Mouse (Mus musculus) liver, embryonic 13.5 days (tissue): ENCODE measurements around the gene Pask. TPM values are rescaled to one million over a fixed set of nuclear protein-coding genes. Genes with fewer than 3 reads are reported as not detected.

Experiments used
- ATAC-seq: fragments of 200-750 bp; cut with Nextera tagmentation; 2 replicates; pipeline ENCODE4 v1.8.0; 2017; ENCODE audit warnings: low read depth, mild to moderate bottlenecking, moderate number of reproducible peaks, moderate library complexity
- DNase-seq: peaks from one replicate; pipeline ENCODE4 v3.0.0; 2022
- H3K27ac ChIP-seq: fragments of 300-500 bp; sonication (generic); 2 replicates; pipeline ENCODE4 v1.5.1; 2015; ENCODE audit warnings: moderate library complexity, mild to moderate bottlenecking, inconsistent platforms
- H3K27me3 ChIP-seq: fragments of 300-500 bp; sonication (generic); 2 replicates; pipeline ENCODE4 v1.6.1; 2015; ENCODE audit warnings: mild to moderate bottlenecking, inconsistent platforms
- H3K36me3 ChIP-seq: fragments of 300-500 bp; sonication (generic); 2 replicates; pipeline ENCODE4 v1.6.1; 2015; ENCODE audit warnings: mild to moderate bottlenecking, inconsistent platforms
- H3K4me1 ChIP-seq: fragments of 300-500 bp; sonication (generic); replicated peaks from 2 replicates; pipeline ENCODE4 v1.6.1; 2015; ENCODE audit warnings: inconsistent platforms
- H3K4me2 ChIP-seq: fragments of 300-500 bp; sonication (generic); 2 replicates; pipeline ENCODE4 v1.6.1; 2015; ENCODE audit warnings: inconsistent platforms, mild to moderate bottlenecking, moderate library complexity
- H3K4me3 ChIP-seq: fragments of 300-500 bp; sonication (generic); replicated peaks from 2 replicates; pipeline ENCODE4 v1.5.1; 2015; ENCODE audit warnings: mild to moderate bottlenecking, inconsistent platforms
- H3K9ac ChIP-seq: fragments of 300-500 bp; sonication (generic); 2 replicates; pipeline ENCODE4 v1.6.1; 2015; ENCODE audit warnings: mild to moderate bottlenecking, inconsistent platforms
- H3K9me3 ChIP-seq: fragments of 300-500 bp; sonication (generic); replicated peaks from 2 replicates; pipeline ENCODE4 v1.6.1; 2016; ENCODE audit warnings: inconsistent platforms
- WGBS: fragments of 180-500 bp; shearing (Covaris S2); methylation state at CpG from one replicate; pipeline ENCODE4 v1.1.7; 2015; ENCODE audit not compliant: insufficient replicate concordance; 5-methylcytosine and 5-hydroxymethylcytosine counted together
- microRNA-seq: library from miRNA; unstranded; fragments of <30 nt; microRNA quantifications from one replicate; pipeline ENCODE4, GENCODE M21; 2016
- polyA plus RNA-seq: library from polyadenylated mRNA; unstranded; fragments of >200 nt; fragmentation: Nextera tagmentation; extraction: Ambion mirVana; gene quantifications from 2 replicates; pipeline ENCODE4 v1.2.1, GENCODE M21; 2015

The Pask gene
- polyA plus RNA-seq, 1 experiment from 2014 or later, result 6.6 TPM

DNA sequence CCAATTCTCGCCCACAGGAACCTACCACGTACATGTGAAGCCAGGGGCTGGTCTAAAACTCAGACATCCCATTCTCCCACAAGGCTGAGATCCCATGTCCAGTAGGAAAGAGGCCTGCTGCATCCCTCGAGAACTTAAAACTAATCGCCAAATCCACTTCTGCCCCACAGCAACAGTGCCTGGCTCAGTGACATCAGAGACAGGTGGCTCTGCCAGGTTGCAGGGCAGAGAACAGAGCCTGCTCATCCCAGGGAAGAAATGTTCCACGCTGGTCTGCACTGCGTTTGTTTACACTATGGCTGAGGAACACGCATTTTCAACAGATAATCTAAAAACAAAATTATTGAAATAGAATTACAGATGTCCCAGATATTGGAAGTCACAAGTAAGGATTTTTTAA, 66.2 kb downstream of the Pask start:
- no peak overlapping the region for H3K27ac ChIP-seq
- H3K9me3 ChIP-seq, result no peaks in the 10 kb centered on the region
- DNase-seq (no peak), ATAC-seq (no peak)
- H3K36me3 ChIP-seq, result no peaks in the 10 kb centered on the region
- H3K27me3 ChIP-seq, result no peaks in the 10 kb centered on the region
- no peak overlapping the region for H3K9ac ChIP-seq
- no peak overlapping the region for H3K4me2 ChIP-seq
- no peak overlapping the region for H3K4me3 ChIP-seq
- WGBS, result 60% methylated on average over 7 of the region's 7 CpGs
- no peaks in the 10 kb centered on the region for H3K4me1 ChIP-seq

DNA sequence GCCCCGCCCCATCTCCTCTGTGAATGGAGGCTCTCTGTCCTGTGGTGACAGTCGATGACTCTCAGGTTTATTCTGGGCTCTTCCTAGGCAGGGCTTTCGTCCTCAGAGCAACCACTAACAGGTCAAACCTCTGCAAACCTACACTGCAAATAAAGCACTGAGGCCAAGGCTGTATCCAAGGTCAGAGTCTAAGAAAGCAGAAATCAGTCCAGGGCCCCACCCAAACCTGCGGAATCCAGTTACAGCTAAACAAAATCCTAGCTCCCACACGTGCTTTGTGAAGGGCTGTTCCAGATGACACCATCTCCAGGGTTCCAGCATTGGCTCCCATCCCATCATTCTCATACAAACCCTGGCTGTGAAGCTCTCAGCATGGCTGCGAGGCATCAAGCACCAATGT, 67.7 kb downstream of the Pask start:
- no peak overlapping the region for H3K4me3 ChIP-seq
- no peaks in the 10 kb centered on the region for H3K36me3 ChIP-seq
- peaks cover 3% of the 10 kb centered on the region; the same call in 1 of the 2 replicates for H3K27me3 ChIP-seq
- WGBS, result 59% methylated on average over 6 of the region's 6 CpGs
- H3K27ac ChIP-seq, result no peak overlapping the region
- DNase-seq (no peak), ATAC-seq (no peak)
- no peak overlapping the region for H3K4me2 ChIP-seq
- no peaks in the 10 kb centered on the region for H3K4me1 ChIP-seq
- no peaks in the 10 kb centered on the region for H3K9me3 ChIP-seq
- no peak overlapping the region for H3K9ac ChIP-seq

DNA sequence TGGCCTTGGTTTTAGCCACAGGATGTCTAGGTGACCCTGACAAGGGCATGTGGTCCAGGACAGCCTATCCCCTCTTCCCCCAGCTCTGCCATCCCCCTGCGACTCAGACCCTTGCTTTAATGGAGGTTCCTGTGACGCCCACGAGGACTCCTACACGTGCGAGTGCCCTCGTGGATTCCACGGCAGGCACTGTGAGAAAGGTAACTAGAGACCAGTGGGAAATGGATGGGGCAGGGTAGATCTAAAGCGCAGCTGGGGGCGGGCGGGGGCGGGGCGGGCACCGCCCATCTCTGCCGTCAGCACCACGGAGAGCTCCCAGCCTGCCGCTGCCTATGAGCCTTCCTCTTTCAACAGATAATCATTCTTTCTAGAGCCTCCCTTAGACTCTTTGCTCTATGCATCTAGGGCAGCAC, 70.9 kb downstream of the Pask start:
- H3K9me3 ChIP-seq, result no peaks in the 10 kb centered on the region
- H3K4me3 ChIP-seq, result no peak overlapping the region
- no peak overlapping the region for H3K9ac ChIP-seq
- DNase-seq, result no peak
- H3K4me1 ChIP-seq, result no peaks in the 10 kb centered on the region
- no peak overlapping the region for H3K27ac ChIP-seq
- peaks cover 3% of the 10 kb centered on the region; the same call in 1 of the 2 replicates for H3K27me3 ChIP-seq
- no peak overlapping the region for H3K4me2 ChIP-seq
- no peaks in the 10 kb centered on the region for H3K36me3 ChIP-seq
- ATAC-seq, result no peak
- 2% methylated on average over 16 of the region's 16 CpGs for WGBS

DNA sequence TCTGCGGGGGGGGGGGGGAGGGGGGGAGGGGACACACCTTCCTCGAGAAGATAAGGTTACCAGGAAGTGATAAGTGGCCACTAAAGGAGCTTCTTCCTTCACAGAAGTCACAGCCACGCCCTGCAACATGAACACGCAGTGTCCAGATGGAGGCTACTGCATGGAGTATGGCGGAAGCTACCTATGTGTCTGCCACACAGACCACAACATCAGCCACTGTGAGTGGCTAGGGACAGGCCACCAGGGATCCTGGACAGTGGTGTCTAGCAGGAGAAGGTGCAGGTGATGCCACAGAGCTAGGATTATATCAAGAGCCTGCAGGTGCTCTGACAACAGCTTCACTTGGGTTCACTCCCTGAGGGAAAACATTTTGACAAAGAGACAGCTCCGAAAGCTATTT, 71.5 kb downstream of the Pask start:
- DNase-seq, result no peak
- Histone ChIP-seq H3K27ac (no peak overlapping the region), H3K4me1 (no peaks in the 10 kb centered on the region), H3K27me3 (peaks cover 3% of the 10 kb centered on the region; the same call in 1 of the 2 replicates), H3K4me3 (no peak overlapping the region), H3K4me2 (no peak overlapping the region), H3K9ac (no peak overlapping the region), H3K36me3 (no peaks in the 10 kb centered on the region), H3K9me3 (no peaks in the 10 kb centered on the region)
- 50% methylated on average over 6 of the region's 6 CpGs for WGBS
- ATAC-seq, result no peak

DNA sequence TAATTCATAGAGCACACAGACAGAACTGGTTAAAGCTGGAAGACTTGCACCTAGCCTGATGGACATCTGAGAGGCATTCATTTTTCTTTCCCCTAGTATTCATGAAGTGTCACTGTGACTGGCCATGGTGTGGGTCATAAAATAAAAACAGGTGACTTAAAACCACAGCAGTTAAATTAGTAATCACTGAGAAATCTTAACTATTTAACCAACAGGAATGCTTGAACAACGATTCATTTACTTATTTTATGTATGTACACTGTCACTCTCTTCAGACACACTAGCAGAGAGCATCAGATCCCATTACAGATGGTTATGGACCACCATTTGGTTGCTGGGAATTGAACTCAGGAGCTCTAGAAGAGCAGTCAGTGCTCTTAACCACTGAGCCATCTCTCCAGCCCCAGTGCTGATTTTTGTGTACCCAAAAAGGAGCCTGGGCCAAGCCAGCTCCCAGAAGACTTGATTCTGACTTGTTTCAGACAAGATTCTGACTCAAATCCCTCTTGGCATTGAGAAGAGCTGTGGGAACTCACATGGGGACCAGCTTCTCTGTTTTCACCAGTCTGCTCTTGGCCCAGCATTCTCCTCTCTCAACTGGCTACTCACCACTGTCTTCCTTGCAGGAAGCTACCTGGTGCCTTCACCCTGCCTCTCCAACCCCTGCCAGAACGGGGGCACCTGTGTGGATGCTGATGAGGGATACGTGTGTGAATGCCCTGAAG, 72.6 kb downstream of the Pask start:
- WGBS, result 43% methylated on average over 3 of the region's 3 CpGs
- peaks cover 3% of the 10 kb centered on the region; the same call in 1 of the 2 replicates for H3K27me3 ChIP-seq
- no peaks in the 10 kb centered on the region for H3K9me3 ChIP-seq
- H3K4me2 ChIP-seq, result no peak overlapping the region
- DNase-seq (no peak), ATAC-seq (no peak)
- H3K36me3 ChIP-seq, result no peaks in the 10 kb centered on the region
- no peaks in the 10 kb centered on the region for H3K4me1 ChIP-seq
- H3K27ac ChIP-seq, result no peak overlapping the region
- H3K4me3 ChIP-seq, result no peak overlapping the region
- no peak overlapping the region for H3K9ac ChIP-seq

DNA sequence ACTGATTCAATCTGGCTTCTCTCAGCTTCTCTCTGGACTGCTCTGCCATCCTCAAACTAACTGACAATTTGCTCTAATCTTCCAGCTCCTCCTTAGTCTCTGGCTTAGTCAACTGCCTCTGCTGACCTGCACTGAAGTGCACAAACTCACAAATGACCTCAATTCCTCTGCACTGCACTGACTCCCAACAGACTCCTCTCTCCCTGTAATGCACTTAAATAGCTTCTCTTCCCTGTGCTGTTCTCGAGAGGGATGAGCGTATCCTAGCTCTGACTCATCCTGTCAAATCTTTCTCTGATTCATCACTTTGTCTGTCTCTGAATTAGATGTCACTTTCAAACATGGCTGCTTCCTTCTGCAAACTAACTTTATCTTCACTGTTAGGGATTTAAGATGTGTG, 75.0 kb downstream of the Pask start:
- WGBS, result 65% methylated on average over 2 of the region's 2 CpGs
- H3K36me3 ChIP-seq, result no peaks in the 10 kb centered on the region
- no peak overlapping the region for H3K4me3 ChIP-seq
- H3K4me2 ChIP-seq, result no peak overlapping the region
- H3K27me3 ChIP-seq, result peaks cover 3% of the 10 kb centered on the region; the same call in 1 of the 2 replicates
- H3K9ac ChIP-seq, result no peak overlapping the region
- no peaks in the 10 kb centered on the region for H3K9me3 ChIP-seq
- DNase-seq, result no peak
- H3K4me1 ChIP-seq, result no peaks in the 10 kb centered on the region
- no peak for ATAC-seq
- no peak overlapping the region for H3K27ac ChIP-seq

DNA sequence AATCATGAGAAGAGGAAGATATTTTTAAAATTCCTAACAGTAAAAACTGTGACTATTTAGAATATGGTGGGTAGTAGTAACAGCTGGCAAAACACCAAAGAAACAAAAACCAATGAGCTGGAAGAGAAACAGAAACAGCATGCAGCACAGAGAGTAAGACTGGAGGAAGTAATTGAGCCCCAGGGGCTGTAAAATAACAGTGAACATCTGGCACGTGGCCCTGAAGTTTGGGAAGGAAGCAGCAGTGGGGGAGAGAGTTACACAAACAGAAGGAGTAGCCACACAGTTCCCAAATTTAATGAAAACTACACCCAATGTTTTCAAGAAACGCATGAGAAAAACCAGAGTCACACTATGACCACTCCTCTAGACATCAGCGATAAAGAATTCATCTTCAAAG, 76.1 kb downstream of the Pask start:
- Histone ChIP-seq H3K4me3 (no peak overlapping the region), H3K4me2 (no peak overlapping the region), H3K27ac (no peak overlapping the region), H3K9me3 (no peaks in the 10 kb centered on the region), H3K36me3 (no peaks in the 10 kb centered on the region), H3K27me3 (peaks cover 3% of the 10 kb centered on the region; the same call in 1 of the 2 replicates), H3K4me1 (no peaks in the 10 kb centered on the region), H3K9ac (no peak overlapping the region)
- no peak for DNase-seq
- no peak for ATAC-seq
- whole genome bisulfite sequencing, result 31% methylated on average over 3 of the region's 3 CpGs

Small RNA genes within 50 kb of the gene (microRNA-seq; reads per million reads assigned to microRNA genes)
- not detected for gene Mir6345
- gene Mir6901, result not detected
- not detected for gene Mir6902

Other genes with a start within 250 kb of the Pask start
- gene Kif1a, start 241.5 kb downstream of the Pask start, polyA plus RNA-seq, result 0.35 and 0.61 TPM in 2 replicates
- gene Agxt, start 208.2 kb downstream of the Pask start, polyA plus RNA-seq, result 4.3 and 4.7 TPM in 2 replicates
- 0.09 and 0.10 TPM in 2 replicates for gene 2310007B03Rik, start 182.5 kb downstream of the Pask start, polyA plus RNA-seq
- gene Crocc2, start 174.8 kb downstream of the Pask start, polyA plus RNA-seq, result not detected in 2 replicates
- gene Sned1, start 107.6 kb downstream of the Pask start, polyA plus RNA-seq, result 0.25 and 0.29 TPM in 2 replicates
- 14.5 and 15.1 TPM in 2 replicates for gene Mterf4, start 37.6 kb downstream of the Pask start, polyA plus RNA-seq
- gene Ppp1r7, start 628 bp downstream of the Pask start, polyA plus RNA-seq, result 46.3 and 65.5 TPM in 2 replicates
- 0.05 and 0.10 TPM in 2 replicates for gene Ano7, start 30.4 kb upstream of the Pask start, polyA plus RNA-seq
- 89.5 and 95.9 TPM in 2 replicates for gene Hdlbp, start 135.3 kb upstream of the Pask start, polyA plus RNA-seq
- gene Farp2, start 168.6 kb upstream of the Pask start, polyA plus RNA-seq, result 0.77 and 1.3 TPM in 2 replicates